Mouse (Mus musculus) kidney, adult 11 months (tissue): ENCODE data around the gene Gm7073.

Experiments
- DNase-seq: peaks from one replicate; pipeline ENCODE4 v3.0.0; 2022

The Gm7073 gene

DNA sequence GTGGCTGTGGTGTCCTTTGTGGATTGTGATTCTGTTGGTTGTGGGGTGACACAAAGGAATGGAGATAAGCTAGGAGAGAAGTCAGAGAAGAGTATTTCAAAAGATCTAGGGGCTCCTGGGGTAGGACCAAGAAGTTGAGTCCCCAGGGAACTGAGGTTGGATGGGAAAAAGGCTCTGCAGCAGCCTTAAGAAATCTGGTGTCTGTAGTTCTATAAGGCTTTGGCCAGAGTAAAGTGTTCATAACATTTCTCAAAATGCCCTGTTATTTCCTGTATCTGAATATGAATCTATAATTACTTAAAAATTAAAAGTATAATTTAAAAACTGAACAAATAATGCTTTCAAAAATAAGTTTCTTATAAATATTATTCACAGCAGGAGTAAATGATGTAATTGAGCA is at the start of gene Gm7073:
Gm7073 (minus strand) TSS at position 101 of the 400 bp plus-strand sequence.
- no peak for DNase-seq

DNA sequence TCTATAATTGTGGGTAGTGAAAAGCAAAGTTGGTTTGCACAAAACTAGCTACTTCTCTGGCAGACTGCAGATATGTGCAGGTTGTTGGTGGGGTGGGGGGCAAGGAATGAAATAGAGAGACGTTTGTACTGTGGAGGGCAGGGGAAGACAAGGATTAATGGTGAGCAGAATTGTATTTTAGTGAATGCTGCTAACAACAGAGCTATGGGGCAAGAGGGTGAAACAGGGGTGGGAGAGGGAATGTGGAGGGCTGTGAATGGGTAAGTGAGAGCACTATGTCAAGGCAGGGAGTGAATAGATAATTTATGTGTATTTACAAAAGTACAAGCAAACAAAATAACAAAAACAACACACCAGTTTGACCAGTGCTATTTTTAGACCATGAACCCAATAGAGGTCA is 31.5 kb upstream of the Gm7073 start:
- no peak for DNase-seq

DNA sequence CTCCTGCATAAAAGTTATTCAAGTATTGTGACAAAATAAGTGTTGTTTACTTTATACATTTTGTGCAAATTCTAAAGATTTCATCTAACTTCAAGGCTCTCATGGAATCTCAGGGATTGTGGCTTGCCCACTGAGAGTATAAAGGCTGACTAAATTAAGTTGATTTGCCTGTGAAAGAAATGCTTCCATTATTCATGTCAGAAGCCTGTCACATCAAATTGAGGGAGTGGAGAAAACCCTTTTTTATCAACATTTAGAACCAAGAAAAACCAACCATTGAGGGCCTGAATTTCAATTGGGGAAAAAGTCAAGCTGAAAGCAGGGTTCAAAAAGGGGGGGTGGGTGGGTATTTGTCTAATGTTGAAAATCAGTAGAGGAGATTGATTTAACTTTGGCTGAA is 30.0 kb upstream of the Gm7073 start:
- DNase-seq = no peak

DNA sequence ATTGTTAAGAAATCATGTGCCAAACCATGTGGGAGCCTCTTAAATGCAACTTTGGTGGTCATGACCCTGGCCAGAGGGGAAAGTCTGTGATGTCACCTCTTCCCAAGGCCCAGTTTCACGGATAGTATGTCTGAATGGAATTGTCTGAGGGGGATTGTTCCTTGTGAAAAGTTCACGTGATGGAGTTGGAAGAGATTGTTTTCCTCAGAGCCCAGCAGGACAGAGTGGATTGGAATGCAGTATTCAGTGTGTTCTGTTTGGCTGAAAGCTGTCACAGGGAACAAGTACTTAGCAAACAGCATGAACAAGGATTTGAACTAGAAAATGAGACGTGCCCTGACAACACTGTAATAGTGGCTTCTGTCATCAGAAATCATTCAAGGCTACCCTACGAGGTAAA is 16.2 kb upstream of the Gm7073 start:
- no peak for DNase-seq

DNA sequence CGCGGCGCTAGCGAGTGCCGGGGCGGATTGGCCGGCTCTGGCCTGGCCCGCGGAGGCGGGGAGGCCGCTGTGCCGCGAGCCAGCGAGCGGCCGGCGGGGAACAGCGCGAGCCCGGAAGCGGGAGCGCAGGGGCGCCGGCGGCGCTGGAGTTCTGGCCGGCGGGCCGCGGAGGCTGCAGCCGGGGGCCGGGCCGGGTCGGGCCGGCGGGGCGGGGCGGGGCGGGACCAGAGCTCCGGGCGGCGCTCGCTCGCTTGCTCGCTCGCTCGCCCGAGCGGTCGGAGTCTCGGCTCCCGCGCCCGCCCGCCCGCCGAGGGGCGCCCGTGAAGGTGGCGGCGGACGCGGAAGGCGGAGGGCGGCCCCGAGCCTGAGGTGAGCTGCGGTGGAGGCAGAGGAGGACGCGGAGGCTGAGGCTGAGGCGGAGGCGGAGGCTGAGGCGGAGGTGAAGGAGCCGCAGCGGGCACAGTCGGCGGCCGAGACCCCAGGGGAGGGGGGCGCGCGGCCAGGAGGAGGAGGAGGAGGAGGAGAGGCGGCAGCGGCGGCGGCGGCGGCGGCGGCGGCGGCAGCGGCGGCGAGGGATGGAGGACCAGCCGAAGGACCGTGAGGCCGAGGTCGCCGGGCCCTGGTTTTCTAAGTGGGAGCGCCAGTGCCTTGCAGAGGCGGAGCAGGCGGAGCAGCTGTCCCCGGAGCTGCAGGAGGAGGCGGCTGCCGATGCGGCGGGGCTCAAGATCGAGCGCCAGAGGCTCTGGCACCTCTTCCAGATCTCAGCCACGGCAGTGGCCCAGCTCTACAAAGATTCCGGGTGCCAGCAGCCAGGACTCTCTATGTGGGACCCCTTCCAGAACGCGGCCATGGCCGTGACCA is 8.6 kb upstream of the Gm7073 start:
- peak; percentile 6 for DNase-seq

DNA sequence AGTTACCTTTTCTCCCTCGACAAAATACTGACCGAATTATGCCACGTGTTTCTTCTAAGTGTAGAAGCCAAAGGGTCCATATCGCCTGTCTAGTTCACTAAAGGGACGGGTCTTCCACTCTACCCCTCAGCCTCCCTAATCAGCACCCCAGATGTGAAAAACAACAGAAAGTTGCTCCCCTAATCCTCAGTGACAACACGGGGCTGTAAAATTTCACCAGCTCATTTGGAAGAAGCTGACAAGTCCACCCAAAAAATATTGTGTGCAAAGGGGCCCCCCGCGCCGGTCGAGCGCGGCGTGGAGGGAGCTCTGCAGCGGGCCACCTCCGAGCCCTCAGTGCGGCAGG is 8.0 kb upstream of the Gm7073 start:
- no peak for DNase-seq

DNA sequence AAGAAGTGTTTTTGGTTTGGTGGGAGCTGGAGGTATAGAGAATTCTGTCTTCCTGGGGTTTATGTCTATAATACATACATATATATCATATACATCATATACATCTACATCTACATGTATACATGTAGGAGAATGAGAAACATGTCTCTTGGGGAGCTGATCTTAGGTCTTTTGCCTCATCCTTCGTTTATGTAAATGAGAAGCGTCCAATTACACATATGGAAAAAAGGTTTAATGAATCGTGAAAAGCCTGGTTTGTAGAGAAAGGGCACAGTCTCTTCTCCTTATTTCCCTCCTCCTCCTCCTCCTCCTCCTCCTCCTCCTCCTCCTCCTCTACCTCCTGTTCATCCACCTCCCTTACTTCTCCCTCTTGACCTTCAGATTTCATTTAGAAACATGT is 6.9 kb upstream of the Gm7073 start:
- DNase-seq = no peak

DNA sequence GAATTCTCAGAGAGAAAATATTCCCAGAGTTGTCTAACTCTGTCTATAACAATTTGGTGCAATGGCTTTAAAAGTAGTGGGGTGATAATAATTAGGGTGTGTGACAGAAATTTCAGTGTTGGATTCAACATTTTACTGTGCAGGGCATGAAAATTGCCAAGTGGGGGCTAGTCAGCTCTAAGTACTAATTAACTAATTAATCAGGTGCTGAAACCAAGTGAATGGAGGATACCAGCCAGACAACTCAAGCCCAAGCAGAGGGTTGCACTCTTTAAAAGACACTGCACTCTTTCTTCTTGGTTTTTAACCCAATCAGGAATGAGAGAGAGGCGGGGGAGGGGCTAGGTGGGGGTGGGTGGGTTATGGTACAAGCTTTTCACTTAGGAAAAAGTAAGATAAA is 6.4 kb upstream of the Gm7073 start:
- DNase-seq = no peak

DNA sequence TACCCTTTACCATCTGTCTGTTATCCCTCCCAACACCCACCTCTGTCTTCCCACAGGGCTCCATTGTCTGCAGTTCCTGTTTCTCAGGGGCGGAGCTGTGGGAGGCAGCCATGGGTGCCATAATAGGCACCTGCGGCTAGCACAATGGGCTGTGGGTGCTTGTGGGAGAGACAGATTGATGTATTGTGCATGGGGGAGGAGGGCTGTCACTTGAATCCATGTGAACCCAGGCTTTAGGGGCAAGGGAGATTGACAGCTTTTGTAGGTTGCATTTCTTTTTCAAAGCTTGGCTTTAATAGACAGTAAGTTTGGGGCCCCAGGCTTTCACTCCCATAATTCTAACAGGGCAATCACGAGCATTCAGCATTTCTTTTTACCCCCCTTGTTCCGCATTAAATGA is 5.0 kb upstream of the Gm7073 start:
- DNase-seq = no peak

DNA sequence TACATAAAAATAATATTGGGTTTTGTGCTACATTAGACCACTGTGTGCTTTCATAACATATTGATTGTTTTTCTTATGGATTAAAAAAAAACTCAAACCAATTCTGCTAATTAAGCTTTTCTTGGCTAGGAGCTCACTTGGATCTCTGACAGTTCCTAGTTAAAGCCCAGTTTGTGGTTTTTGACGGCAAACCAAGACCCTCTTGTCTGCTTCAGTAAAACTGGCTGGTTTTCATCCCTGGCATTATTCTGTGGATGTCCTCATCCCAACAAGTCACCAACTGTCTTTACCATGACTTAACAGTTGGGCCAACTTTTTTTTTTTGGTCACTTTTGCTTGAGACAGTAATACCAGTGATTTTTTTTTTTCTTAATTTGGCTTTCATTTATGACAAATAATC is 3.9 kb upstream of the Gm7073 start:
- no peak for DNase-seq

DNA sequence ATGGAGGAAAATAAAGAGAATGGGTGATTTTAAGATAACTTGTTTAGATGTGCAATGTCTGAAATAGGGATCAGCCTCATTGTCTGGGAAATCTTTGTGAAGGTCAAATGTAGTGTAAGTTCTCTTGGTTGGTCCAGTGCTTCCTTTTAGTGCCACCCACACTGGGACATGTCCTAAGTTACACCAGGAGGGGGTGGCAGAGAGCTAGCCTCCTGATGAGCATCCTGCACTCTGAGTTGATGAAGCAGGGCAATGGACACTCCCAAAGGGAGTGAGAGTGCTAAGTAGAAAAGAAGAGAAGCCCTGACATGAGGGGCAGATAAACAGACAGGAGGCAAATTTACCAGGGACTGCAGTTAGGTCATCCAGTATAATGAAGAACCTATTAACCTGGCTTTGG is 35.1 kb downstream of the Gm7073 start:
- DNase-seq = peak; percentile 2

DNA sequence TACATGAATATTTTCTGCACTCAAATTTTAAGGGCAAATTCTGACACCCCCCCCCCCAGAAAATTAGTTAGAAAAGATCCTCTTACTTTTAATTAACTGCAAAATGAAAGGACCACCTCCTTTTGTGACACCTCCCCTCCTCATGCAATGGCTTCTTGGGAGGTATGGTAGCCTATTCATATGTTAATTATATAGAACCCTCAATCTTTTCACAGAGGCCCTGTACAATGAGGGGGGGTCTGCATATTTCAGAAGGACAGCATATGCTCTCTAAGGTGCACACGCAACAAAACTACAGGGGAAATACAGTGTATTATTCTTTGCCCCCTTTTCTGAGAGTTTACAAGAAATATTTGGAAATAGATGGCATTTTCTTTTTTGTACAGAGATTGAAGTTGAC is 41.3 kb downstream of the Gm7073 start:
- DNase-seq = no peak

DNA sequence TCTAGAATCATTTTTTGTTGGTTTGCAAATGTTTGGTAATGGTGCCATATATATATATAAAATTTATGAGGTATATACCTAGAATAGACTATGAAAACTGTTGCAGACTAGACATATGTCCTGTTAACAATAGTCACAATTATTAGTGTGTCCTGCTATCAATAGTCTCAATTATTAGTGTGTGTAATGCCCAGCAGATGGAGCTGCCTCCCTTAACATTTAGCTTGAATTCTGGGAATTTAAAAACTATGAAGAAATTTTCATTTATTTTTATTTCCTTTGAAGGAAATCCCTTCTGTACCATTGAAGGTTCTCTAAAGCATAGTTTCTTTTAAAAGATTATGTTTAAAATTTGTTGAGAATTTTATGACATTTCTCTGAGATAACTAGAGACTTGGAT is 43.7 kb downstream of the Gm7073 start:
- no peak for DNase-seq

DNA sequence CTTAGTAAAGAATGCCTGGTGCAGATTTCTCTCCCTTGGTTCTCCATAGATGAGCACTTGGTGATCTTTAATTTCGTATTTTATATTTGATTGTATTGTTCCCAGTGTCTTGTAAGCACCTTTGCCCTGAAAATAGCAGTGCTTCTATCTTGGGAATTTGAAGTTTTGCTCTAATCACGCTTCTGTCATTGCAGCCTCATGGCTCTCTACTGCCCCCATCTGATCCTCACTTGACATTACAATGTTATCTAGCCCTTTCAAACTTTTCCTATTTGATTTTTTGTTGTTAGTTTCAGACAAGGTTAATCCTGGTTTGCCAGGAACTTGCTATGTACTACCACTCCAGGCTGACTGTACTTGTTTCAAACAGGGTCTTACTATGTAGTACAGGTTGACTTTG is 75.3 kb downstream of the Gm7073 start:
- no peak for DNase-seq

DNA sequence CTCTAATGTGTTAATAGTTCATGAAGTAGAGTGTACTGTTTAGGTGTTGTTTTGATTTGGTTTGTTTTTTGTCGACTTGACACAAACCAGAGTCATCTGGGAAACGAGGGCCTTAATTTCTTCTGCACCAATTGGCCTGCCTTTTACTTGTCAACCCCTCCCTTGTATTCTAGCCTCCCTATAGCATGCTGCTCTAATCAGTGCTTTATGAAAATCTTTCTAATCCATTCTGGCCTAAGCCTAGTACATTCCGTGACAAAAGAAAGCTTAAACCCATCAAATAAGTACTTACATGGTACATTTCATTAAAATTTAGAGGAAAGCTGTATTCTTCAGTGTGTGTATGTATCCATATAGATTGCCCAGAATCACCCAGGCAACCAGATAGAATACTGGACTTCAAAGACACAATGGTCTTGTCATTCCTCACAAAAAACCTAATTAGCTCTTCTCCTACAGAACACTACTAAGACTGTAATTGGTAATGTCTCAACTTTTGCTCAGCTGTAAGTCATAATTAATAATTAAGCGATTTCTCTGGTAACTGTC is 124.4 kb downstream of the Gm7073 start:
- no peak for DNase-seq

DNA sequence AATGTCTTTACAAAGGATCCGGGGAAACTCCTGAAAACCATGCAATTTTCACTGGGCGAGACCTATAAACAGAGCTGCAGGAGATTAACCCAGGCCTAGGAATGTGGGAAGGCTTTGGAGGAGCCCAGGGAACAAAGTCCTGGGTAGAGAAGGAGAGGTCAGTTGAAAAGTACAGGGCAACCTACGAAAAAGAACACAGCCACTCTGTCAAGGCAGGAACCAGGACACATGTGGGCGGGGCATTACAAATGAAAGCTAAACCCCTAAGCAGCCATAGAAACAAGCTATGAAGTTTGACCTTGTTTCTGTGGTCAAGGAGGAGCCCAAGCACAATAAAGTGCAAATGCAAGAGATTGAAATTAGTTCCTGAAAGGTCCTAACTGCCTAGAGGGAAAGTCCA is 133.4 kb downstream of the Gm7073 start:
- peak; percentile 76 for DNase-seq

DNA sequence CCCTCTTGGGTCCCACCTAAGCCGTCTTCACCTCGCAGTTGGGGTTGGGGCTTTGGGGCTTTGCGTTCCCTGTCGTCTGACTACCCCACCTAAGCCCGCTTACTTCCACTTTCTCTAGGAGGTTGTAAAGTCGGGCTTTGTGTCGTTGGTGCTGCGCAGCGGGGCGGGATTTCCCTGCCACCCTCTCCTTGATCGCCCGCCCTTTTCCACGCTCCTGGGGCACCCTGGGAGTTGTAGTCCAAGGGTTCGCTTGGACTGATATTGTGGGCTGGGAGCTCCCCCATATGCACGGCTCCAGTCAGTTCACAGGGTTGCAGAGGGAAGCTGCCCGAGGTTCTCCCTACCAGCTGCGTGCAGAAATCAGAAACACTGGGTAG is 134.4 kb downstream of the Gm7073 start:
- peak; percentile 90 for DNase-seq

DNA sequence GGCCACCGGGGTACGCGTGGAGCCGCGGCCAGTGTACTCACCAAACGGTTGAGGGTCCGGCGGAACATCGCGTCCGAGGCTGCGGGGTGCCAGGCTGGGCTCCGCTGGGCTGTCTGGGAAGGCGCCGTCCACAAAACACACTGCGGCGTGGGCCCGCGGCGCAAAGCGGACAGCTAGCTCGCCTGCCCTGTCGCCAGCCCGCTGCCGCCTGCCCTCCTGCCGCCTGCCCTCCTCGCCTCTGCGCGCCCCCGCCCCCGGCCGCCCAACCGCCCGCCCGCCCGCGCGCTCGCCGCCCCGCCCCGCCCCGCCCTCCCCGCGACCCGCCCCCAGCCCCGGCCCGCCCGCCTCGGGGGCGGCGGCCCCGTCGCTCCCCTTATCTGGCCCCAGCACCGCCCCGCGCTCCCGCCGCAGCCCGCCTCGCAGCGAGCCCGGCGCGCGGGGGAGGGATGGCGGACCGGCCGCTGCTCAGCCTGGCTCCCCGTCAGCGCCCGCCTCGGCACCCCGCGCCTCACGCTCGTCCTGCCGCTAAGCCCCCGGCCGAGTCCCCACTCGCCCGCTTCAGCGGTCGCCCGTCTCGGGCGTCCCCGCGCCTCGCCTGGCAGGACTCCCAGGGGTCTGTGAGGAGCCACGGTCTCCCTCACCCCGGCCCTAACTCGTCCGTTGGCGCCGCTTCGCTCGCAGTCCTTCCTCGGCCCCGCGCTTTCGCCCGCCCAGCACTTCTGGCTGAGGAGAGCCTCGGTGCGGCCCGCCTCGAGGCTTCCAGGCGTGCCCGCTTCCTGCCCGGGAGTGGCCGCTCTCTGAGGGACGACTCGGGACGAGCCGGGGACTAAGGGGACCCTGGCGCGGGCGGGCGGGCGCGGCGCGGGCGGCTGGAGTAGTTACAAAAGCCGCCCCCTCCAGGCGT is 135.0 kb downstream of the Gm7073 start:
- peak; percentile 44 for DNase-seq

DNA sequence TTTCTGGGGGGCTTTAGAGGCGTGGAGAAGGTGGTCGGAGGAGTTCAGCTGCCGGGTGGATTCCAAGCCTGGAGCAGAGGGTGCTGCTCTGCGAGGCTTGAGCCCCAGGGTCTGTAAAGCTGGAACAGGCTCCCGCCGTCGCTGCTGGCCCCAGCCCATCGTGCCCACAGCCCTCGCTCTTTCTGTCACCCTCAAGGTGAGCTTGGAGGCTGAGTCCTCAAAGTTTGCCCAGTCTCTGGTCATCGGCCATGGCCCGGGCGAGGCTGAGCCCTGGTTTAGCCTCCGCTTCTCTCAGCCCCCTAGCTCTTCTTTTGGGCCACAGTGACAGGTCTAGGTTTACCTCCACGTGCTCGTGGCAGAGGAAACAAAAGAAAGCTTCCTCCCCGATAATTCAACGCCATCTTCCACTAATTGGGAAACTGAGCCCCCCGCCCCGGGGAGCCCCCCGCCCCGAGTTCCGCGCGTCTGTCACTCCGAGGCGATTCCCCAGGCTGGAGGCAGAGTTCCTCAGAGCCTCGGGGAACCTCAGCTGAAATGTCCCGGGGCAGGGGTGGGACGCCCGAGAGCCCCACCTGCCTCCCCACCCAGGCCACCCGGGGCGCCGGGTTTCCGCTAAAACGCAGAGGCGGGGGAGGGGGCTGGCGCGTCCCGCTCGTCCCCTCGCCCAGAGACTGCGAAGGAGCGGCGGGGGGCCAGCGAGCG is 135.8 kb downstream of the Gm7073 start:
- no peak for DNase-seq

DNA sequence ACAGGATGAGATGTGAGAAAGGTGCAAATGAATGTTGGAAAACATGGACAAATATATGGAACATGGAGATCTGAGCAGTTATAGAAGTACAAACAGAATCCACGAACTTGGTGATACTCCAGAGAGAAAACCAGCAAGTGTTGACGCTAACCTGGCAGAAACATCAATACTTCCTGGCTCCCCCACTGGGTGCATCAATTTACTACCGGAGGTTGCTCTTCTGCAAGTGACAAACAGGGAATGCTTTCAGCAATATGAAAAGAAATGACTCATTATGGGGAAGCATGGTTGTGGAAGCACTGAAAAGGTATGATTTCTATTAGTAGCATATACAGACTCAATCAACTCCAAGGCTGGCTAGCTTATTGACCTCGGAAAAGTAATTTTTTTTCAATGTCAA is 144.8 kb downstream of the Gm7073 start:
- DNase-seq = no peak

DNA sequence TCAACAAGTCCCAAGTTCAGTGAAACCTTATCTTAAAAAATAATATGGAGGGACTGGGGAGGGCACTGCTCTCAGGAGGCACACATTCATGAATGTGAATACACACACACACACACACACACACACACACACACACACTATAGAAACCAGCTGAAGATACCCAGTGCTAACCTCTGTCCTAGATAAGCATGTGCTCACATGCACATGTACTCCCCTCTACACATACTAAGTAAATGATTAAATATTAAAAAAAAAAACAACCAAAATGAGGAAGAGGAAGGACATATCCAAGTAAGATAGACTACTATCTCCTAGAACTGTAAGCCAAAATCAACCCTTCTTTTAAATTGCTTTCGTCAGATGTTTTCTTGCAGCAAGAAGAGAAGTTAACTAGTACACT is 152.2 kb downstream of the Gm7073 start:
- DNase-seq = no peak
